Mouse (Mus musculus): ENCODE measurements around the gene Gm16181.

- TF ChIP-seq CTCF (IDR thresholded peaks at IDR 0.05; ENCODE audit: low read depth, low read length), result no peak
- TF ChIP-seq POLR2A (IDR thresholded peaks at IDR 0.05; ENCODE audit: borderline replicate concordance, low read depth, low read length), result no peak
Measured at GRCm38 (mm10) chr17:35197126-35197525, 23.5 kb upstream of the Gm16181 start.
